Mouse (Mus musculus): Measurements from ENCODE around the gene Kank3. TPM values are rescaled to one million over a fixed set of nuclear protein-coding genes. Genes with fewer than 3 reads are reported as not detected.

Kank3 gene
- total RNA-seq (2015; ENCODE audit: low replicate concordance) = 5.0 TPM in 1 of 2 replicates, not detected in the other
- 2.7 TPM in 1 of 2 replicates, not detected in the other for total RNA-seq (2017; ENCODE audit: low replicate concordance)

DNA sequence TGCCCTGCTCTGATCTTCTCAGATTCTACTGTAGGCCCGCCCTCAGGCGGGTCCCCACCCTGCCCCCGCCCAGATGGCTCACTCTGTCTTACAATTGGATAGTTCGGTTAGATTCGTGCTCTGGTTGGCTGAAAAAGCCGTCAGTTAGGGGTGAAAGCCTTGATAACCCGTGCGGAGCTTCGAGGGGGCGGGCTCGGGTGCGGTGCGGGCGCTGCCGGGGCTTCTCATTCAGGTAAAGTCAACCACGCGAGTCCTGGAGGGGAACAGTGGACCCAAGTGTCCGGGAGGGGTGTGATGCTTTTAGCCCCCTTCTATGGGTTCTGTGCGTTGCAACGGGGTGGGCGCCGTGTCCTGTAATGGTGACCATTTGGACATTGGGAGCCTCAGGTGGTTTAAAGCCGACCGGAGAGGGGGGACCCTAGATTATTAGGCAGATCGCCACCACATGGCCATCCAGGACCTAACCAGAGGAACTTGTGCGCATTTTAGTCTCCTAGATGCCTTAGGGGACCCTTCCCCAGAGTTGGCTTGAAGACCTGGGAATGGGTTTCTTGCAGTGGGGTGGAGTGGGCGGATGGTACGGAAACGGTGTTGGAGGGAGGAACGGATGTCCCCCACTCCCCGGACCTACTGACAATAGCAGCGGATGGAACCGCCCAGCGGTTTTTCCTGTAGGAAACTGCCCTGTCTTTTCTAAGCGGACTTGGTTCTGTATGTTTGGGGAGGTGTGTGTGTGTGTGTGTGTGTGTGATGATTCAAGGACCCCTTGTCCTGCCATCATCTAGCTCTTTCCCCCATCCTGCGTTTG lies at the start of gene Kank3:
TSS of gene Kank3 (plus strand) at position 186 of the 808 bp plus-strand sequence.
- ATAC-seq (replicated peaks; ENCODE audit: low FRiP score, poor library complexity, severe bottlenecking) = peak; percentile 95

DNA sequence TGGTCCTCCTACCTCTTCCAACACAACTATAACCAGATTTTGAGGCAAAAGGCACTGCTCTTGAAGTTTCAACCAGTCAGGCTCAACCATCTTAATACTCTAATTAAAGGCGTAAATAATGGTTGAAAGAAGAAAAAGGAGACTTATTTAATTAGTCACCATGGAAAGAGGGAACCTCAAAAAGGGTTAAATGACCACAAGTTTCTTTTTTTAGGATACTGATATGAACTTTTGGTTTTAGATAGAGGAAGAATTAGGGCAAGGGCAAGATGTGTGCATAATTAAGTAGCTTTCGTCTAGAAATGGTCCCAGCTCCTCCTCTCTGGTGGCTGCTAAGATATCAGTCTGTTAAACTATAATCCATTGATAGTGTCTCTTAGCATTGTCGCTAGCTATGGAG lies 43.9 kb upstream of the Kank3 start:
- ATAC-seq (replicated peaks; ENCODE audit: low FRiP score, poor library complexity, severe bottlenecking) = no peak

DNA sequence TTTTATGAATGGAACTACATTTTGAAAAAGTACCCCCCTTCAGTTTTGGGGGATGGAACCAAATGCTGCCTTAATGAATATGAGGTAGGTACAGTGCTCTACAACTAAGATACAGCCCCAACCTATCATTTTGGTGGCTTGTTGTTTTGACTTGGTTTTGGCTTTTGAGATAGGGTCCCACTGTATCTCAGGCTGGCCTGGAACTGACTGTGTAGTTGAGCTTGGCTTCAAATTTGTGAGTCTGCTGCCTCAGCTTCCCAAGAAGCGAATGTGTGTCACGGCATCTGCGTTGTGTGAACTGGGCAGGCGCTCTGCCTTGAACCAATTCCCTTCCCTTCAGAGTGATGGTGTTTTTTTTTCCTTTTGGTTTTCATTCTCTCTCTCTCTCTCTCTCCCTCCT lies 38.7 kb upstream of the Kank3 start:
- ATAC-seq (replicated peaks; ENCODE audit: low FRiP score, poor library complexity, severe bottlenecking) = no peak

DNA sequence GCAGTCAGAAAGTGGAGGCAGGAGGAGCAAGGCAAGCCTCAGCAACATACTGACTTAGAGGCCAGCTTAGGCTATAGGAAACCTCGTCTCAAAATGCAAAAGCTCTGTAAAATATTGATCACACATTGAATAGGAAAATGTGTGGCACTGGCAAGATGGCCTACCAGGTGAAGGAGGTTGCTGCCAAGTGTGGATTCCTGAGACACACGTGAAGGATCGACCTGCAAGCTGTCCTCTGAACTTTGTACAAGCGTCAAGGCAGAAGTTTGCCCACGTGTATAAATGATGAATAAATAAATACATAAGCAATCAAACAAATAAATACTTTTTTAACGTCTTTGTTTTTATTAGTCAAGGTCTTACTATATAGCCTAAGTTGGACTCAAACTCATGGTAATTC lies 36.9 kb upstream of the Kank3 start:
- no peak for ATAC-seq (replicated peaks; ENCODE audit: low FRiP score, poor library complexity, severe bottlenecking)

DNA sequence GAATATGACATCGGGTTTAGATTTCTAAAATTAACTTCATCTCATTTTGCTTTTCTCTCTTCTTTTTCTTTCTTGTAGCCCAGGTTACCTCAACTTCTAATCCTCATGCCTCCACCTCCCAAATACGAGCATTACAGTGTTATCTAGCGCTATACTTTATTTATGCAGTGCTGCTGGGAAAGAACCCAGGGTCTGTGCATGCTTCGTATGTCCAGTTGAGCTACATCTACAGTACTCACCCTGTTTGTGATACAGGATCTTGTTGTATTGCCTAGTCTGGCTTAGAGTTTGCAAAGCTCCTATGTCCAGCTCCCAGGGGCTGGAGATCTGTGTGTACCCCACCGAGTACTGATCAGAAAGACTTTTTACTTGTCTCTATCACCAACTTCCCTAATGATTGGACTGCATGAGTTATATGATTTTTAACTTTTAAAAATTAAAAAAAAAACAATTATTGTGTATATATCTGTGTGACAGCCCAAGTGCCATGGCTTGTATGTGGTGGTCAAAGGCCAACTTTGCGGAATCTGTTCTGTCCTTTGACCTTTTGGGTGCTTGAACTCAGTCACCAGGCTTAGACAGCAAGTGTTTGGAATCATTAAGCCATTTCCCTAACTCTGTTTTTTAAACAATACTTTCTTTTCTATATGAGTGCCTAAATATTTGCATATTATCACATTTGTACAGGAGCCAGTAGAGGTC lies 36.3 kb upstream of the Kank3 start:
- ATAC-seq (replicated peaks; ENCODE audit: low FRiP score, poor library complexity, severe bottlenecking) = no peak

DNA sequence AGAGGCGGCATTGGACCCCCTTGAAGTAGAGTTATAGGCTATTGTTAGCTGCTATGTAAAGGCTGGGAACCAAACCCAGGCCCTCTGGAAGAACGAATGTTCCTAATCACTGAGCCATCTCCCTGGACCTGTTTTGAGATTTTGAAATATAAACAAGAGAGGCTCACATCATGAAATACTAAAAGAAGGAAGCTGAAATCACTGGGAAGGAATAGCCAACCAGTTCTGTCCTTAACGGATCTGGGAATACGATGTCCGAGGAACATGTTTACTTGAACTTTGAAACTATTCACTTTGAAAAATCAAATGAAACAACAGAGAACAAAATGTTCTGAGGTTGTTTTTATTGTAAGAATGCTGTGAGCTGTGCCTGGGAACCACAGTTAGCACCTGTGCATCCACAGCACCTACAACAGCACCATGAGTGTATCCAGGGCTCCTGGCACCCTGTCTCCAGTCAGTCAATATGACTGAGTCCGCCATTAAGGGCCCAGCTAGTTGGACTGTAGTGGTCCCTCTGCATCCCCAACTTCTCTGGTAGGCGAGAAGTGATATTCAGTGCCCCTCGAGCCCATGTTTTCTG lies 35.7 kb upstream of the Kank3 start:
- no peak for ATAC-seq (replicated peaks; ENCODE audit: low FRiP score, poor library complexity, severe bottlenecking)

DNA sequence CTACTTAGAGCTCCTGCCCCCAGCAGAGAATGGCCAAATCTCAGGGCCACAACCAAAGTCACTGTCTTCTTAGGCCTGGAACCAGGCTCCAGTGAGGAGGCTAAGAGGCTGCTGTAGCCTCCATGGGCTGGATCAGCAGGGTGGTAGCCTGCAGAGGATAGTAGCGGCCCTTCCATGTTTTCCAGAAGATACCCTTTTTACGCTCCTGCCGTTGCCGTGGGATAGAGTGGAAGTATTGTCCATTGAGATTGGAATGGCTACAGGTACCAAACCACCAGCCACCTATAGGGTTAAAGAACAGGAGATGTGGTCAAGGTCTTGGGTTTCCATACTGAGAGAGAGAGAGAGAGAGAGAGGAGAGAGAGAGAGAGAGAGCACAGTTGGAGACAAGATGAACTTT lies 35.0 kb upstream of the Kank3 start:
- no peak for ATAC-seq (replicated peaks; ENCODE audit: low FRiP score, poor library complexity, severe bottlenecking)

DNA sequence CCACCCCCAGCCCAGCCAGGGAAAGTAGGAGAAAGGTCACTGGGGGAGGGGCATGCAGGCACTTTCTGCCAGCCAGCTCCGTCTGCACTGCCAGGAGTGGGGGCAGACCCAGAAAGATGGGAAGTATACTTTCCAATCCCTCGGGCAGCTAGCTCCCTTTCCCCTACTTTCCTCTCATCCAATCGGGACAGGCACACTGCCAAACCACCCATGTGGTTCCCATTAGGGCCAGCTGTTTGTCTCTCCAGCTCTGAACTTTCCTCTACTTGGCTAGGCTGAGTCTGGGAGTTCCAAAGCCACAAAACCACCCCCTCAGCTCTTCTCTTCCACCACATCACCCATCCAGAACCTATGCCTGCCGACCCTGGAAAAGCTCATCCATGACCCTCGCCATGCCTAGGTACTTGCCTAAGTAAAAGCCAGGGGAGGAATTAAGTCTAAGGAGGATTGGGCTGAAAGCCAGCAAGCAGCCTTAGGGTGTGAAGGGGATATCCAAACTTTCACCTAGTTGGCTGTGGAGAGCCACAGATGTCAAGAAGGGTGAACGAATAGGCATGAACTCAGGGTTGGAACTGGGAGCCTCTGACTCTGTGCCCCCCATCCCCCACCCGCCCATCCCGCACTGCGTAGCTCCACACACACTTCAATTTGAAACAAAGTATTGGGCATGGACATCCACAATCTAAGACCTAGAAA lies 30.9 kb upstream of the Kank3 start:
- no peak for ATAC-seq (replicated peaks; ENCODE audit: low FRiP score, poor library complexity, severe bottlenecking)

DNA sequence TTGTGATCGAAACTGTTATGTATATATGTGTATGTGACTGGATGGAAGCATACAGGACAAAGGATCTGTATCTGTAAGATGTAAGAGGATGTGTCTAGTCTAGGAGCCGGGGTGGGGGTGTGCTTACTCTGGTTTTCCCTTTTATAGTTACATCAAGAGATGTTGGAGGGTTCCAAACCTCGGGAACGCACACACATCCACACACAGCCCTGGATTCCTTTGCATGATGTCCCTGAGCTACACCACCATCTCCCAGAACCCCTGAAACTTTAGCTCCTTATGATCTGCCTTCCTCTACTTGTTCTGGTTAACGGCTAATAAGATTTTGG lies 30.4 kb upstream of the Kank3 start:
- ATAC-seq (replicated peaks; ENCODE audit: low FRiP score, poor library complexity, severe bottlenecking) = no peak

DNA sequence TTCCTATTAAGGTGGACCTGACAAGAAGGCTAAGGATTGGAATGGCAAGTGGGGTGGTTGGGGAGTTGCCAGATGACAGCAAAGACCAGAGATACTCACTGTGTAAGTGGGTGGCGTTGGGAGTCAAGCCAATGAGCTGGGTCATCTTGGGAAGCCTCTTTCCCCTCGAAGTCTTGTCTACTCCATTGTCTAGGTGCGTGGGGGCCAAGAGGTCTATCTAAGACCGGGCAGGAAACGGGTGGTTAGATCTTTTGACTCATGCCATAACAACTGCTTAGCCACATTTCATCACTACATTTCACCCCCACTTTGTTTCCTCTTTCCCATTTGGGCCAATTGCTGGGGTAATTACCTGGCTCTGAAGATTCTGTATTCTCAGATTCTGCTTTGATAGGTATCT lies 29.9 kb upstream of the Kank3 start:
- ATAC-seq (replicated peaks; ENCODE audit: low FRiP score, poor library complexity, severe bottlenecking) = no peak

DNA sequence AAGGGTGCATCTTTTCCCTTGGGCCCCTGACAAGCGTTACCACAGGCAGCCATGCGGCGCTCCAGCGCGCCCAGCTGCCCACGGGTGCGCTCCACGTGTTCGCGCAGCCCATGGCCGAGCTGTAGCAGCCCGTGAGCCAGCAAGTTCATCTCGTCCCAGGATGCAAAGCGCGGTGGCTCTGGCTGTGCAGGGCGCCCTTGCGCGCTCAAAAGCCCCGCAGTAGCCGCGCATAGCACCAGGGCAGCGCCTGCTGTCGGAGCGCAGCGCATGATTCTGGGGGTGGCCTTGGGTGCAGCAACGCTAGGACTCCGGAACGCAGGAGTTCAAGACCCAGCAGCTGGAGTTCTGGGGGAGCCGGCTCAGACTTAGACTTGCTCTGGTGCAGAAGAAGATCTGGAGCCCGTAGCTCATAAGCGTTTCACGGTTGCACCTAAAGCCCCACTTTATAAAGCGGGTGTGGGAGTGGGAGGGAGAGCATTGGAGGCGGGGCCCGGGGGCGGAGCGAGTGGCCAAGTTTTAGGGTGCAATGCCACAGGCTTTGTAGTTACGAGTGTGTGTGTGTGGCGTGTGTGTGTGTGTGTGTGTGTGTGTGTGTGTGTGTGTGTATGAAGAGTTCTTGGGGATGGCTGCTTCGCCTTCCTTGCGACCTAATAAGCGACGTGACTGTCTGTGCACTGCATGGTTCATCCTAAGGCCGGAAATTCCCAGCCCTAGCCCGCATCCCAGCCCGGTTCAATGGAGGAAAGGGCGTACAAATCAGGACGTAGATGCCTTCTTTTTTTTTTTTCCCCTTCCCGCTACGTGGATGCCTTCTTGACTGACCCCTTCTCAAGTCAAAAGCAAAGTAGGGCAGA lies 29.0 kb upstream of the Kank3 start, which contains the start of gene Angptl4:
TSS of gene Angptl4 (minus strand) at position 707 of the 854 bp plus-strand sequence.
- ATAC-seq (replicated peaks; ENCODE audit: low FRiP score, poor library complexity, severe bottlenecking) = peak; percentile 70

DNA sequence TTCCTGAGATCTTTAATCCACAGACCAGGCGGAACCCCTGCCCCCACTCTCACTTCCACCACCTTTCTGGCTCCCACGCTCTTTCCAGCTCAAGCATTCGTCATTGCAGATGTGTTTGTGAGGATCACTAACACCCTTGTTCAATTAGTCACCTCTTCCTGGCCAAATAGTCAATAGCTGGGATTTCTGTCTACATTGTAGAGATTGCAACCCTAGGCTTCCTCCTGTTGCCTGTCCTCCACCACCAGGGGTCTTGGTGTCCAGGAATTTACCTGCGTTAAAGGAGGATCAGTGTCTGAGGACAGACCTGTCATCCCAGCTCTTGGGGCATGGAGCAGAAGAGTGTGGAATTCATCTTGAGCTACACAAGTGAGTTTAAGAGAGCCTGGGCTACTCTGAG lies 28.3 kb upstream of the Kank3 start:
- ATAC-seq (replicated peaks; ENCODE audit: low FRiP score, poor library complexity, severe bottlenecking) = no peak

DNA sequence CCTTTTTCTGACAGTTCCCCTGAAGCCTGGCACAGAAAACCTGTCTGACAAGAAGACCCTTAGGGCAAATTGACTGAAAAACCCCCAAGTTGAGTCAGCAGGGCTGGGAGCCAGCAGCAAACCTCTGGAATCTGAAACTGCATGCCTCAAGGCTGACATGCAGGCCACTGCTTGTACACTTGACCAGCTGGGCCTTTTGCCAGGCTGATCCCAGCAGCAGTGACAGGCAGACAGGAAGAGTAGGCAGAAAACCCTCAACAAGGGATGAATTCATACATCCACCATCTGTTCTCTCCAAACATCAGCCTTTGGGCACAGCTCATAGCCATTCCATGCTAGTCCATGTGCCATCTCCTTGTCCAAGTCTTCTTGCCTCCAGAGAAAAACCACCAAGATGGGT lies 26.9 kb upstream of the Kank3 start:
- no peak for ATAC-seq (replicated peaks; ENCODE audit: low FRiP score, poor library complexity, severe bottlenecking)

DNA sequence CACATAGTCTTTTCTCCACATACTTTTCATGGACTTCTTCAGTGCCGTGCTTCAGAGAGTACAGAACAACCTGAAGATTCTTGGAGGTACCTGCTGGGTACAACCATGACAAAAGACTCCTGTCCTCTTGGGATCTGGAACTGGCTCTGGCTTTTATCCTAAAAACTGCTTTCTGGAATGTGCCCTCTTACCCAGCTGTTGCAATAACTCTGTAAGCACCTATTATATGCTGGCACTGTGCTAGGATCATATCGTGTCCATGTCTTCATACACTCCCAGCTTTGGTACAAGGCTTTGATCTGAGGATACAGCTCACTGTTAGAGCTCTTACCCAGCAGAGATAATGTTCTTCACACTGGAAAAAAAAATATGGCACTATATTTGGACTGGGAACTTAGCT lies 25.4 kb upstream of the Kank3 start:
- ATAC-seq (replicated peaks; ENCODE audit: low FRiP score, poor library complexity, severe bottlenecking) = no peak

DNA sequence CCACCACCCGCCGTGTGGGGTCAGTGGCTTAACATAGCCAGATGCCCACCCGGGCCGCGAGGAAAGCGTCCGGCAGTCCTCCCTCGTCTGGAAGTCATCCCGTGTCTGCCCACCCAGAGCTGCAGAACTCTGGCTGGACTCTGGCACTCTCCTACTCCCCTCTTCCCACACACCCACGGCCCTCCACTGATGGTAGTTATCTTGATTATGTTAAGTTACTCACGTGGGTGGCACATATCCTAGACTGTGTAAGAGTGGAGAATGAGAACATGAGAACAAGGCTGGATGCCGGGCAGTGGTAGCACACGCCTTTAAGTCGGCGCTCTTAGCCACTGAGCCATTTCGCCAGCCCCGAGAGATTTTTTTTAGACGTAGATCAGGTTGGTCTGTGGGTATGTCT lies 23.9 kb upstream of the Kank3 start:
- ATAC-seq (replicated peaks; ENCODE audit: low FRiP score, poor library complexity, severe bottlenecking) = no peak

DNA sequence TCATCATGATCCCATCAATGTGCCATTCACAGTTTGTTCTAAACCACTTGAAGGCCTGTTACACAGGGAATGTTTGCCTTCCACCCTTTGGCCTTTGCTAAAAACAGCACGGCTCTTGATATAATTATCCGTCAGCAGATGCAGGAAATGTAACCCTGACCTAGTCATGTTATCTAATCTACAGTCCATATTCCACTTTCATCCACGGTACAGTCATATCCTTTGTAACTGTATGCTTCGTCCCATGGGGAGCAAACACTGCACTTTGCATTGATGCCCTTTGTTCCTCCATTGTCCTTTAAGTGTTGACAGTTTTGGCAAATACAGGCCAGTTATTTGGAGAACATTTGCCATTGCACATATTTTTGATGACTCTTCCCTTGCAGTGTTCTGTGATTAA lies 21.6 kb upstream of the Kank3 start:
- no peak for ATAC-seq (replicated peaks; ENCODE audit: low FRiP score, poor library complexity, severe bottlenecking)

DNA sequence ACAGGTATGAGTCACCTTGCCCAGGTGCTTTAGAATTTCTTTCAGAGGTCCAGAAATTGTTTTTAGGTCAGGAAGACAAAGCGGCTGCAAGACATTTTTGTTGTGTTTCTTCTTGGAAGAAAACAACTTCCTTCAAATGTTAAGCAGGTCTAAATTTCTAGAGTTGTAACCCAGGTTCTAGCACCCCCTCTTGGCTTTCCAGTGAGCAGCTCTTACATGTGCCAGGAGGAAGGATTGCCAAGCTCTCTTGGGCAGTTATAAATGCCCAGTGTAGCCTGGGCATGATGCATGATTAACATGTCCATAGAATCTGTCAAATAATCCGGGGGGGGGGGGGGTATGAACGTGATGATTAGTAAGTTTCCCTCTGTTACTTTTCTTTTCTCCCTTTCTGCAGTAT lies 12.0 kb upstream of the Kank3 start:
- ATAC-seq (replicated peaks; ENCODE audit: low FRiP score, poor library complexity, severe bottlenecking) = no peak

DNA sequence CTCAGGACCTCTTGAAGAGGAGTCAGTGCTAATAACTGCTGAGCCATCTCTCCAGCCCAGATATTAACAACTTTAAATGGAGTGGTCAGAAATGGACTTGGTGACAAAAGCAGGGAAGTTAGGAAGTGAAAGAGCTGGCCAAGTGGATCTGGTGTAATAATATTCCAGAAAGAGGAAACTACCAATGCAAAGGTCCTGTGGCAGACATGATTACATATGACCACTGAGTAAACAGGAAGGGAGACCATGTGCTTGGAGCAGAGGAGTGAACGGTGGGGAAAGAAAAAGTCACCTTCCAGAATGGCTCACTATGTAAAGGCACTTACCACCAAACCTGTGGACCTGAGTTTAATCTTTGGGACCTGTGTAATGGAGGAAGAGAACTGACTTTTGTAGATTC lies 11.0 kb upstream of the Kank3 start:
- no peak for ATAC-seq (replicated peaks; ENCODE audit: low FRiP score, poor library complexity, severe bottlenecking)

DNA sequence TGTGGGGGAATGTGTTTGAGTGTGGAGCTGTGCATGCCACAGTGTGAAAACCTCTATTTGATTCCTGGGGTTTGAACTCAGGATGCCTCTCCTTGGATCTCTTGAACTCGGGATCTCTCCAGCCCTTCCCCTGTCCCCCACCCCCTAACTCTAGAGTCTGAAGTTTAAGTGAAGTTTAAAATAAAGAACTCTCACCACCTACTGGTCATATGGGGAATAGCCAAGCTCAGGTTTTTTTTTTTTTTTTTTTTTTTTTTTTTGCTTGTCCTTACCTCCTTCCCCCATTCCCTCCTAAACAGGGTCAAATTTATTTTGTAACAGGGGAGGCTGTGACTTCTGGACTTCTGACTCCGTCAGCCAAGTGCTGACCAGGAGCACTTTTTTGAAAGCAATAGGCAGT lies 8.1 kb upstream of the Kank3 start:
- peak; percentile 49 for ATAC-seq (replicated peaks; ENCODE audit: low FRiP score, poor library complexity, severe bottlenecking)

DNA sequence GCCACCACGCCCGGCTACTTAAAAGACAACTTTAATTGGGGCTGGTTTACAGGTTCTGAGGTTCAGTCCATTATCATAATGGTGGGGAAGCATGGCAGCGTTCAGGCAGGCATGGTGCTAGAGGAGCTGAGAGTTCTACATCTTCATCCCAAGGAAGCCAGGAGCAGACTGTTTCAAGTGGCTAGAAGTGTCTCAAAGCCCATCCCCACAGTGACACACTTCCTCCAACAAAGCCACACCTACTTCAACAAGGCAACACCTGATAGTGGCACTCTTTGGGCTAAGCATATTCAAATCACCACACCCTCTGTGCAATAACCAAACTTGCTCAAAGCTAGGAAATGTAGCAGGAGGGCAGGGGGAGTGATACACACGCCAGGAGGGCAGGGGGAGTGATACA lies 6.1 kb upstream of the Kank3 start:
- ATAC-seq (replicated peaks; ENCODE audit: low FRiP score, poor library complexity, severe bottlenecking) = no peak
